Mouse (Mus musculus): ENCODE data around the gene Rasgrf1. TPM values are rescaled to one million over a fixed set of nuclear protein-coding genes. Genes with fewer than 3 reads are reported as not detected.

The Rasgrf1 gene
- total RNA-seq, 1 experiment = 0.04 TPM

DNA sequence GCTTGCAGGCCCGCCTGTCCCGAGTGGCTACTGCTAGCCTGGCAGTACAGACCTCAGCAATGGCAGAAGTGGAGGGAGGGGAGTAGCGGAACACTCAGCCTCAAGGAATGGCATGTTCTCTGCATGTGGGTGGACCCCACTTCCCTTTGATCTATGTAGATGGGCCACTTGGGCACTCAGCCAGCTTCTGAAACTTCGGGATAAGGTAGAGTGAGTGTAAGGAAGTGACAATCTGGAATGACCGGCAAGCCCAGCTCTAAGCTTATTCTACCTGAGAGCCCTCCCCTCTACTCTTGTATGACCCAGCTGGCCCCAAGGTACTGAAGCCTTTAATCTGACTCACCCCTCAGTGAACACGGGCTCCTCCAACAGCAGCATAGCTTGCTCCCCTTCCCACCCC is 98.4 kb downstream of the Rasgrf1 start:
- TF ChIP-seq HCFC1 (IDR thresholded peaks at IDR 0.05; ENCODE audit: borderline replicate concordance, insufficient read depth, low read length) = no peak
- TF ChIP-seq MAFK (IDR thresholded peaks at IDR 0.05; ENCODE audit: insufficient read depth, low read depth, low read length) = no peak
- no peak for TF ChIP-seq ZNF384 (IDR thresholded peaks at IDR 0.05; ENCODE audit: low read depth, low read length)
- no peak for TF ChIP-seq CHD2 (IDR thresholded peaks at IDR 0.05; ENCODE audit: low read depth, low read length)
- TF ChIP-seq ZC3H11A (IDR thresholded peaks at IDR 0.05; ENCODE audit: borderline replicate concordance, low read depth, low read length) = no peak
- no peaks in the 10 kb centered on the region for H3K36me3 ChIP-seq (ENCODE audit: control insufficient read depth, insufficient read depth, low read length, poor library complexity, severe bottlenecking)
- no peak for DNase-seq (ENCODE audit: low read depth, low spot score)
- in situ Hi-C loops (cut with MboI; ENCODE audit: low sequenced_read_pairs in 2 of 2, unreplicated experiment in 2 of 2) = no loop called here
- no peaks in the 10 kb centered on the region for H3K4me1 ChIP-seq (ENCODE audit: control insufficient read depth in 2 of 2, insufficient read depth in 2 of 2, low read length in 2 of 2, poor library complexity in 1 of 2)
- H3K4me3 ChIP-seq (ENCODE audit: insufficient read depth in 1 of 2, low read depth in 1 of 2, low read length in 2 of 2, poor library complexity in 1 of 2, severe bottlenecking in 1 of 2) = no peak overlapping the region
- no peaks in the 10 kb centered on the region for H3K9me3 ChIP-seq (ENCODE audit: control insufficient read depth, insufficient read depth, low read depth, low read length)
- H3K9ac ChIP-seq (ENCODE audit: insufficient read depth, low read depth, low read length, poor library complexity, severe bottlenecking) = no peak overlapping the region
- H3K27ac ChIP-seq (ENCODE audit: insufficient read depth, low read depth, low read length, poor library complexity, severe bottlenecking) = no peak overlapping the region

DNA sequence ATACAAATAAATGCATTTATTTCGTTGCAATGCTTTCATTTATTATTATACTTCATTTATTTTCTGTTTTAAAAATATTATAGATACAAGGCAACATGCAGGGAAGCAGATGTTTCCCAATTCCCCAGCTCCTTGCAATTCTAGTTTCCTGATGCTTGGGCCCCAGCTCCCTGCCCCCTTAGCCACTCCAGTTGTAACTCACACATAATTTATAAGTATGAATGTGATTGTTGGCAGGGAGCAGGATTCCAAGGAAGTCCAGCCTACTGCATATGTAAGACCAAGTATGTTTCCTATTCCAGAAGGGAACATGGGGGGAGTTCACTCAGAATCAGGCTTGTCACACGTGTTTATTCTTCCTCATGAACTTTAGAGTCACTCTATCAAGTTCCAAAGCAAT is 102.1 kb downstream of the Rasgrf1 start:
- no peak overlapping the region for H3K4me3 ChIP-seq (ENCODE audit: insufficient read depth in 1 of 2, low read depth in 1 of 2, low read length in 2 of 2, poor library complexity in 1 of 2, severe bottlenecking in 1 of 2)
- in situ Hi-C loops (cut with MboI; ENCODE audit: low sequenced_read_pairs in 2 of 2, unreplicated experiment in 2 of 2) = no loop called here
- TF ChIP-seq CHD2 (IDR thresholded peaks at IDR 0.05; ENCODE audit: low read depth, low read length) (no peak), ZNF384 (IDR thresholded peaks at IDR 0.05; ENCODE audit: low read depth, low read length) (no peak), ZC3H11A (IDR thresholded peaks at IDR 0.05; ENCODE audit: borderline replicate concordance, low read depth, low read length) (no peak), MAFK (IDR thresholded peaks at IDR 0.05; ENCODE audit: insufficient read depth, low read depth, low read length) (no peak), HCFC1 (IDR thresholded peaks at IDR 0.05; ENCODE audit: borderline replicate concordance, insufficient read depth, low read length) (no peak)
- no peak overlapping the region for H3K9ac ChIP-seq (ENCODE audit: insufficient read depth, low read depth, low read length, poor library complexity, severe bottlenecking)
- no peak overlapping the region for H3K27ac ChIP-seq (ENCODE audit: insufficient read depth, low read depth, low read length, poor library complexity, severe bottlenecking)
- H3K36me3 ChIP-seq (ENCODE audit: control insufficient read depth, insufficient read depth, low read length, poor library complexity, severe bottlenecking) = no peaks in the 10 kb centered on the region
- no peaks in the 10 kb centered on the region for H3K4me1 ChIP-seq (ENCODE audit: control insufficient read depth in 2 of 2, insufficient read depth in 2 of 2, low read length in 2 of 2, poor library complexity in 1 of 2)
- H3K9me3 ChIP-seq (ENCODE audit: control insufficient read depth, insufficient read depth, low read depth, low read length) = no peaks in the 10 kb centered on the region
- DNase-seq (ENCODE audit: low read depth, low spot score) = no peak

DNA sequence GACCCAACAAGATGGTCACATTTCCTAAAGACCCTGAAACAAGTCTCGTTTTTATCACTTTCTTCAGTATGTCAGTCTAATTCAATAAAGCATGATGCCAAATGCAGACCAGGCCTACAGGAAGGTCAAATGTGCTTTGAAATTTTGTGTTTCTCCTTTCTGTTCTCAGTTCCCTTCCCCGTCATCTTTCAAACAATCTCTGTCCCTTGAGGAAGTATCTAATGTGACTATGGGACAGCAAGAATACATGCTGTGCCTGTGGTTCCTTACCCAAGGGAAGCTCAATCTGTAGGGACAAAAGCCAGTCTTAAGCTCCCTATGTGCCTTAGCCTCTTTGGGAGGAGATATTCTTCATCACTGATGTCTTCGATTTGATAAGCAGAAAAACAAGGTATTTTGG is 104.9 kb downstream of the Rasgrf1 start:
- H3K4me3 ChIP-seq (ENCODE audit: insufficient read depth in 1 of 2, low read depth in 1 of 2, low read length in 2 of 2, poor library complexity in 1 of 2, severe bottlenecking in 1 of 2) = no peak overlapping the region
- DNase-seq (ENCODE audit: low read depth, low spot score) = no peak
- in situ Hi-C loops (cut with MboI; ENCODE audit: low sequenced_read_pairs in 2 of 2, unreplicated experiment in 2 of 2) = no loop called here
- no peaks in the 10 kb centered on the region for H3K9me3 ChIP-seq (ENCODE audit: control insufficient read depth, insufficient read depth, low read depth, low read length)
- no peaks in the 10 kb centered on the region for H3K4me1 ChIP-seq (ENCODE audit: control insufficient read depth in 2 of 2, insufficient read depth in 2 of 2, low read length in 2 of 2, poor library complexity in 1 of 2)
- no peaks in the 10 kb centered on the region for H3K36me3 ChIP-seq (ENCODE audit: control insufficient read depth, insufficient read depth, low read length, poor library complexity, severe bottlenecking)
- TF ChIP-seq ZC3H11A (IDR thresholded peaks at IDR 0.05; ENCODE audit: borderline replicate concordance, low read depth, low read length) = no peak
- TF ChIP-seq ZNF384 (IDR thresholded peaks at IDR 0.05; ENCODE audit: low read depth, low read length) = no peak
- TF ChIP-seq HCFC1 (IDR thresholded peaks at IDR 0.05; ENCODE audit: borderline replicate concordance, insufficient read depth, low read length) = no peak
- TF ChIP-seq MAFK (IDR thresholded peaks at IDR 0.05; ENCODE audit: insufficient read depth, low read depth, low read length) = no peak
- TF ChIP-seq CHD2 (IDR thresholded peaks at IDR 0.05; ENCODE audit: low read depth, low read length) = no peak
- no peak overlapping the region for H3K9ac ChIP-seq (ENCODE audit: insufficient read depth, low read depth, low read length, poor library complexity, severe bottlenecking)
- no peak overlapping the region for H3K27ac ChIP-seq (ENCODE audit: insufficient read depth, low read depth, low read length, poor library complexity, severe bottlenecking)

DNA sequence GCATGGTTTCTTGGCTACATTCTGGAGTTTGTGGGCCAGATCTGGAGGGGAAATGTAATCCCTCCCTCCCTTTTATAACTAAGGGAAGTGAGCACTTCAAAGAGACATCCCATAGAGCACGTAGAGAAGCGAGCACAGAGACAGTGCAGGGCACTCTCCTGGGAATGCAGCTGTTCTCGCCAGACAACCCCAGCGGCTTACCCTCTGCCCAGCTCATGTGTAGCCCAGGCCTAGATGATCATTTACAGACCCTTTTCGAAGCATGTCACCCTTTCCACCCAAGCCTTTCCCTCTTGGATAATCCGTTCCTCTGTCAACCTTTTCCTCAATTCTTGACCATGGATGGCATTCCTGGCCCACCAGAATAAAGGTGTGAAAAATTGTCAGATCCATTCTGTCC is 106.5 kb downstream of the Rasgrf1 start:
- Histone ChIP-seq H3K4me1 (ENCODE audit: control insufficient read depth in 2 of 2, insufficient read depth in 2 of 2, low read length in 2 of 2, poor library complexity in 1 of 2) (no peaks in the 10 kb centered on the region), H3K4me3 (ENCODE audit: insufficient read depth in 1 of 2, low read depth in 1 of 2, low read length in 2 of 2, poor library complexity in 1 of 2, severe bottlenecking in 1 of 2) (no peak overlapping the region), H3K36me3 (ENCODE audit: control insufficient read depth, insufficient read depth, low read length, poor library complexity, severe bottlenecking) (no peaks in the 10 kb centered on the region), H3K9ac (ENCODE audit: insufficient read depth, low read depth, low read length, poor library complexity, severe bottlenecking) (no peak overlapping the region), H3K9me3 (ENCODE audit: control insufficient read depth, insufficient read depth, low read depth, low read length) (no peaks in the 10 kb centered on the region), H3K27ac (ENCODE audit: insufficient read depth, low read depth, low read length, poor library complexity, severe bottlenecking) (no peak overlapping the region)
- no peak for DNase-seq (ENCODE audit: low read depth, low spot score)
- in situ Hi-C loops (cut with MboI; ENCODE audit: low sequenced_read_pairs in 2 of 2, unreplicated experiment in 2 of 2) = no loop called here
- TF ChIP-seq ZNF384 (IDR thresholded peaks at IDR 0.05; ENCODE audit: low read depth, low read length) (no peak), ZC3H11A (IDR thresholded peaks at IDR 0.05; ENCODE audit: borderline replicate concordance, low read depth, low read length) (no peak)

GRCm38 (mm10) chr9:90020866-90021265 is 111.2 kb downstream of the Rasgrf1 start:
- in situ Hi-C loops (cut with MboI; ENCODE audit: low sequenced_read_pairs in 2 of 2, unreplicated experiment in 2 of 2) = no loop called here
- no peak for TF ChIP-seq ZNF384 (IDR thresholded peaks at IDR 0.05; ENCODE audit: low read depth, low read length)
- no peak for TF ChIP-seq HCFC1 (IDR thresholded peaks at IDR 0.05; ENCODE audit: borderline replicate concordance, insufficient read depth, low read length)
- TF ChIP-seq MAFK (IDR thresholded peaks at IDR 0.05; ENCODE audit: insufficient read depth, low read depth, low read length) = no peak
- TF ChIP-seq CHD2 (IDR thresholded peaks at IDR 0.05; ENCODE audit: low read depth, low read length) = no peak
- no peak for TF ChIP-seq ZC3H11A (IDR thresholded peaks at IDR 0.05; ENCODE audit: borderline replicate concordance, low read depth, low read length)

More at GRCm38 (mm10) chr9:90020866-90021265, 111.2 kb downstream of the Rasgrf1 start:
- no peaks in the 10 kb centered on the region for H3K4me1 ChIP-seq (ENCODE audit: control insufficient read depth in 2 of 2, insufficient read depth in 2 of 2, low read length in 2 of 2, poor library complexity in 1 of 2)
- H3K36me3 ChIP-seq (ENCODE audit: control insufficient read depth, insufficient read depth, low read length, poor library complexity, severe bottlenecking) = no peaks in the 10 kb centered on the region
- DNase-seq (ENCODE audit: low read depth, low spot score) = no peak
- no peak overlapping the region for H3K4me3 ChIP-seq (ENCODE audit: insufficient read depth in 1 of 2, low read depth in 1 of 2, low read length in 2 of 2, poor library complexity in 1 of 2, severe bottlenecking in 1 of 2)
- no peaks in the 10 kb centered on the region for H3K9me3 ChIP-seq (ENCODE audit: control insufficient read depth, insufficient read depth, low read depth, low read length)
- no peak overlapping the region for H3K9ac ChIP-seq (ENCODE audit: insufficient read depth, low read depth, low read length, poor library complexity, severe bottlenecking)
- H3K27ac ChIP-seq (ENCODE audit: insufficient read depth, low read depth, low read length, poor library complexity, severe bottlenecking) = no peak overlapping the region
